Mouse (Mus musculus) retina, postnatal 7 days (tissue): ENCODE results near the gene Arrdc5.
A peak's percentile ranks its signal among the peaks of the same experiment; 100 is the strongest.
"Not testable (repeated sequence)": the region's sequence is repeated elsewhere in the genome, so short reads cannot be mapped to it uniquely, and the experiment has no call there.

Experiments used
- DNase-seq: peaks from one replicate; pipeline ENCODE4 v3.0.0-alpha.2; 2012; ENCODE audit warnings: low read depth, low spot score

The Arrdc5 gene

GRCm38 (mm10) chr17:56278340-56278739, 21.7 kb downstream of the Arrdc5 start:
- no peak for DNase-seq

DNA sequence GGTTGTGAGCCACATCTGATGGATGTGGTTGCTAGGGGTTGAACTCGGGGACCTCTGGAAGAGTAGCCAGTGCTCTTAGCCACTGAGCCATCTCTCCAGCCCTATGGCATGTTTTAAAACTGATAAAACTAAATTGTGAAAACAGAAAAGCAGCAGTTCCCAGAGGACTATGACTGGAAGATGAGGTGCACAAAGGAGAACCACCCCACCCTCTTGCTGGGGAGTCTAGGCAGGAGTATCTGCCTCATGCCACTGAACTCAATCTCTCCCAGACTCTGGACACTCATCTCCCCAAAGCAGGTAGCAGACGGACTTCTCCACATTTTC, 22.6 kb downstream of the Arrdc5 start:
- DNase-seq = no peak

DNA sequence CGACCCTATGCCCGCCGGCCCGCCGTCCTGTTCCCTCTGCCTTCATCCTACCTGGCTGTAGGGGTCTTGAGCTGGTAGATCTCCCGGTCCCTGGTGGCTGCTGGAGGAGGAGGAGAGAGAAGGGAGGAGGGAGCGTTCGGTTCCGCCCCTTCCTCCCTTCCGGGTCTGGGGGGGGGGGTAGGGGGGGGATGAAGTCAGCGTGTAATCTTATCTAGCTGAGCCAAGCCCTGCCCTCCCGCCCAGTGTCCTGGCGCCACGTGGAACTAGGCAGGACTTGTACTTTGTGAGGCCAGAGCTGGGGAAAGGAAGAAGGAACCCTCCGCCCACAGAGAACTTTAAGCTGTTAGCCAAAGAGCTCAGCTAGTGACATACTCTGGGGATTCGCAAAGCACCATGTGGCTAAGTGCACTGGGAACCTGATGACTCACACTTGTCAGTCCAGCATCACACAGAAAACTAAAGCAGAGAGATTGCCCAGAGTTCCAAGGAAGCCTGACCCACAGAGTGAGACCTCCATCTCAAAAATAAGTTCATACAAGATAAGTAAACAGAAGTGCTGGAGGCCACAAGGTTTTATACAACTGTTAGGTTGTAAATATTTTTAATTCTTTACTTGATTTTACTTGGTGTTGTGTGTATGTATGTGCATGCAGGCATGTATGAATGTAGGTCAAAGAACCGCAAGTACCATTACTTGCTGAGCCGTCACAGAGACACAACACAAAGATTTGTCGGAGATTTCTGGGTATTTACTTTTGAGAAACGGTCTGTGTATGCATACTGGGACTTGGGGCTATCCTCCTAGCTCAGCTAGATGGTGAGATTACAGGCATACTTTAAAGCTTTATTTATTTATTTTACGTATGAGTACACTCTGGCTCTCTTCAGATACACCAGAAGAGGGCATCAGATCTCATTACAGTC, 23.2 kb downstream of the Arrdc5 start, which contains the start of gene Ticam1:
TSS of gene Ticam1 (minus strand) at position 144 of the 924 bp plus-strand sequence.
- DNase-seq = peak; percentile 80

- no peak for DNase-seq
Observed at GRCm38 (mm10) chr17:56275842-56276480, 24.1 kb downstream of the Arrdc5 start.

DNA sequence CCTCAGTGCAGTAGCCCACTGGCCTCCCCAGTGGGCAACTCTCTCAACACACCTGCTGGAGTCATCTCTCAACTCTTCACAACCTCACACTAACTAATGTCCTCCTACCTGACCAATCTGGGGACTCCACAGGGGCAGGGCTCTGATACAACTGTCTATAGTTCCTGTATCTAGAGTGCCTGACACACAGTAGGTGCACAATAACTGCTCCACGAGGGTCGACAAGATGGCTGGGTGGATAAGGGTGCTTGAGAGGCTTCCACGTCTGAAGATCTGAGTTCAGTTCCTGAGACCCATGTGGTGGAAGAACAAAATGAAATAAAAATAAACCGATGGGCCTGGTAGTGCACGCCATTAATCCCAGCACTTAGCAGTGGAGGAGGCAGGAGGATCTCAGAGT, 26.1 kb downstream of the Arrdc5 start:
- no peak for DNase-seq

- no peak for DNase-seq
Observed at GRCm38 (mm10) chr17:56273482-56273881, 26.6 kb downstream of the Arrdc5 start.

DNA sequence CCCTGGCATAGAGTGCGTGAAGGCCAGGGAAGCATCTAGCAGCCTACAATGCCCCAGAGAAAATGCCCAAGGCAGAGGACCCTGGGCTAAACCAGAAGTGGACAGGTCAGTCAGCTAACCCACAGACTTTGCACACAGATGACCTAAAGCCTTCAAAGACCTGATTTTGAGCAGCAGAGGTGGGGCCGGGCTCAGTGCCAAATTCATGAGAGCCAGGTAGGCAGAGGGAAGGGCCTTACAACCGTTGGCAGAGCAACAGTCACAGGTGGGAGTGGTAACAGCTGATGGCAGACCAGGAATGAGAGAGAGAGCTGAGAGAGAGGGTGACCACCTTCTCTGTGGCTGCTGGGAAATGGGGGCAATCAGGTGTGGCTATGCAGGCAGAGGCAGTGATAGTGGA, 27.4 kb downstream of the Arrdc5 start:
- DNase-seq = no peak

DNA sequence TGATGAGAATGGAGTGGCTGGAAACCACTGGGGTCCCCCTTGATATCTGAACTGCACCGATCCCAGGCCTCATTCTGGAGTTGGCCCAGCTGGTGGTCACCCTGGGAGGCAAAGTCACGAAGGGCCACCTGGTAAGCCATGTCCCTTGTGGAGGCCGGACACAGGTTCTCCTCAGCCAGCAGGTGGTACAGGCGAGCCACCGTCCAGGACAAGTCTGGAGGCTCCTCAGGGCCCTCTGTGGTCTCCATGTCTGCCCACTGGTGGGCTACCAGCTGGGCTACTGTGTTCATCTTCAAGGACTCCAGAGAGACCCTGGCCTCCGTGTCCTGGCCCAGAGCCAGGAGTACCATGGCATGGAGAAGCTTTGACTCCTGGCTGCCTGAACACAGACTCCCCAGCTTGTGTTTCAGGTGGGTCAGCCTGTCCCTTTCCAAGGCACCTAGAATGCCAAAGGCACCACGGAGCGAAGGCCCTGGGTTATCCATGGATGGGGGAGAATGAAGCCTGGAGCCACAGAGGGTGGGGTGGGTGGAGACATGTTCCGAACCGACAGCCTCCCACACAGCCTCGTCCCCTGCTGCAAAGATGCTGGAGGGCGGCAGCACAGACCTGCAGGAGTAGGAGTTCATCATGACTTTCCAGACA, 28.4 kb downstream of the Arrdc5 start:
- DNase-seq = no peak

- no peak for DNase-seq
Observed at GRCm38 (mm10) chr17:56269741-56270140, 30.3 kb downstream of the Arrdc5 start.

- peak; percentile 64 for DNase-seq
Observed at GRCm38 (mm10) chr17:56269153-56269630, 30.9 kb downstream of the Arrdc5 start.

GRCm38 (mm10) chr17:56266271-56266670, 33.8 kb downstream of the Arrdc5 start:
- no peak for DNase-seq

GRCm38 (mm10) chr17:56265869-56266268, 34.2 kb downstream of the Arrdc5 start:
- DNase-seq = no peak

DNA sequence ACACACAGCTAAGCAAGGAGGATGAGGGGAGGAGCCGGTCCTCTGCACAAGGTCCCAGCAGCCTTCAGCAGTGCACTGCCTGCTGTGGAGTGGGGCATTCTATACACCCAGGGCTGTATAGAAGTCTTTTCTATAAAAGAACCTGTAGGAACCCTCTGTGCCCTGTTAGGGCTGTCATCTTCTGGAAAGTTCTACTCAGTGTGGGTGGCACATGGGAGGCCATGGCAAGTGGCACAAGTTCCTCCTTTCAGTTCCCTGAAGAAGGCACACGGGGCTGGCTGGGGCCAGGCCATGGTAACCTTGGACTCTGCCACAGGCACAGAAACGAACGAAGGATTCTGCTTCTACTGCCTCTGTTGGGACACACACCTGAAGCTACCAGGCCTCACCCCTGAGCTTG, 35.1 kb downstream of the Arrdc5 start:
- no peak for DNase-seq

DNA sequence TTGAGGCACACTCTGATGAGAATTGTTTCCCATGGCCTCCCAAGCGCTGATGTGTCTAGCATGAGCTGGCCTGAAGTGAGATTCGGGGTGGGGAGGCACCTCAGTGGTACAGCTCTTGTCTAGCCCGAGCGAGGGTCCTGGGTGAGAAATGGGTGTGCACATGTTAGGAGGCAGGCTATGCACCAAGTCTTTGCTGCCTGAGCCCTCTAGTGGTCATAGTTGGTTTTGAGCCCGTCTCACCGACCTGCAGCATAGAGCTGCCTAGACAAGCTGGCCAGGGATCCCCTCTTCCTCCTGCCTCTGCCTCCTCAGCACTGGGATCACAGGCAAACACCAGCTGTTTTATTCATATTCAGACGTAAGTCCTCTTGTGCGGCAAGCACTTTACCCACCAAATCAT, 36.1 kb downstream of the Arrdc5 start:
- peak; percentile 50 for DNase-seq

- DNase-seq = no peak
Observed at GRCm38 (mm10) chr17:56262645-56263094, 37.4 kb downstream of the Arrdc5 start.

DNA sequence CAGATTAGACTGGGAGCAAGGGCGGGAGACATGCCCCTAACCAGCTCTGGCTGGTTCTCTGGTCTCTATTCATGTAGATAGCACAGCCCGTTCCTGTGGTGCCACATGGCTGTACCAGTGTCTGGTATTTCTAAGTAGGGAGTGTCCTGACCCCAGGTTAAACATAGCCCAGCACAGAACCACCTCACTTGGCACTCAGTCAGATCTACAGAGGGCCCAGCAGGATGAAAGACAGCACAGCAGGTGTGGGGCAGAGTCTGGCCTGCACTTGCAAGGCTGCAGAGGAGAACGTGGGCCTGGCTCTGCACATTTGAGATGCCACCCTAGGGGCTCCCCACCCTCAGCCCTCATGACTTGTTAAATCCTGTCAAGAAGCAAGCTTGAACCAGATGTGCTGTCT, 38.9 kb downstream of the Arrdc5 start:
- DNase-seq = no peak

- no peak for DNase-seq
Observed at GRCm38 (mm10) chr17:56259301-56260037, 40.6 kb downstream of the Arrdc5 start.

DNA sequence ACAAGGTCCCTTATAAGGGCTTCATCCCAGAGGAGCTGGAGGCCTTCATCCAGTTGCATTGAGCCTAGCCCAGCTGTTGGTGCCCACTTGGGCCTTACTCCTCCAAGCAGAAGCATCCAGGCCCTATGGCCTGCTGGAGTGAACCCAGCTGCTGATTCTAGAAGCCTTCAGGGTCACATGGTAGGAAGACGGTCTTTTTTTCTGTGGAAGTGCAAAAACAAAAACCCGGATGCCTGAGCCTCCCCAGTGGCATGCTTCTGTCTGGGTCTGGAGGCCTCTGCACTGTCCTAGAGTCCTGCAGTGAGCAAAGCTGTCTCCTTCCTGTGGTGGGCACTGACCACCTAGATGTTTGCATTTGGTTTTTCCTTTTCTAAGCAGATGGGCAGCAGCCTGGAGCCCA, 41.3 kb downstream of the Arrdc5 start:
- DNase-seq = not testable (repeated sequence)

DNA sequence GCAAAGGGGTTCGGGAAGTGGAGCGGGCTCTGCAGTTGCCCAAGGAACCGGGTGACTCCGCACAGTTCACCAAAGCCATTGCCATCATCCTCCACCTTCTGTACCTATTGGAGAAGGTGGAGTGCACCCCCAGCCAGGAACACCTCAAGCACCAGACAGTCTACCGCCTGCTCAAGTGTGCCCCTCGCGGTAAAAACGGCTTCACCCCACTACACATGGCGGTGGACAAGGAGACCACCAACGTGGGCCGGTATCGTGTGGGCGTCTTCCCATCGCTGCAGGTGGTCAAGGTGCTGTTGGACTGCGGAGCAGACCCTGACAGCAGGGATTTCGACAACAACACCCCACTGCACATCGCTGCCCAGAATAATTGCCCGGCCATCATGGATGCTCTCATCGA, 41.8 kb downstream of the Arrdc5 start:
- not testable (repeated sequence) for DNase-seq

DNA sequence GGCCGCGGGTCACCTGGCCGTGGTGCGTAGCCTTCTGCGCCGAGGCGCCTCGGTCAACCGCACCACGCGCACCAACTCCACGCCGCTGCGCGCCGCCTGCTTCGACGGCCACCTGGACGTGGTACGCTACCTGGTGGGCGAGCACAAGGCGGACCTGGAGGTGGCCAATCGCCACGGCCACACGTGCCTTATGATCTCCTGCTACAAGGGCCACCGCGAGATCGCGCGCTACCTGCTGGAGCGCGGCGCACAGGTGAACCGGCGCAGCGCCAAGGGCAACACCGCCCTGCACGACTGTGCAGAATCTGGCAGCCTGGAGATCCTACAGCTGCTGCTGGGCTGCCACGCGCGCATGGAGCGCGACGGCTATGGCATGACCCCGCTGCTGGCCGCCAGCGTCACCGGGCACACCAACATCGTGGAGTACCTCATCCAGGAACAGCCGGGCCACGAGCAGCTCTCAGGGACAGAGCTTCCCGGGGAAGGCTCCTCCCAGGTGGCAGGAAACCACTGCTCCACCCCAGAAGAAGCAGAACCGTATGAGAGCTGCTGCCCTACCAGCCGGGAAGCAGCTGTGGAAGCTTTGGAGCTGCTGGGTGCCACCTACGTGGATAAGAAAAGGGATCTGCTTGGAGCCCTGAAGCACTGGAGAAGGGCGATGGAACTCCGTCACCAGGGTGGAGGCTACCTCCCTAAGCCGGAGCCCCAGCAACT, 42.7 kb downstream of the Arrdc5 start:
- no peak for DNase-seq
